Mouse (Mus musculus) lung, embryonic 16.5 days (tissue): ENCODE measurements around the gene Rabggtb. TPM values are rescaled to one million over a fixed set of nuclear protein-coding genes. Genes with fewer than 3 reads are reported as not detected.

Experiments used
- ATAC-seq: fragments of 200-750 bp; cut with Nextera tagmentation; 2 replicates; pipeline ENCODE4 v1.8.0; 2017; ENCODE audit warnings: low read depth, mild to moderate bottlenecking, moderate library complexity
- H3K27ac ChIP-seq: fragments of 300-500 bp; sonication (generic); 2 replicates; pipeline ENCODE4 v1.5.1; 2014; ENCODE audit warnings: mild to moderate bottlenecking, control low read depth, low read length
- H3K27me3 ChIP-seq: fragments of 300-500 bp; sonication (generic); 2 replicates; pipeline ENCODE4 v1.6.1; 2014; ENCODE audit warnings: low read depth, low read length, mixed read lengths; ENCODE audit not compliant: control insufficient read depth, insufficient read depth
- H3K36me3 ChIP-seq: fragments of 300-500 bp; sonication (generic); 2 replicates; pipeline ENCODE4 v1.6.1; 2014; ENCODE audit warnings: low read length; ENCODE audit not compliant: control insufficient read depth, insufficient read depth
- H3K4me1 ChIP-seq: fragments of 300-500 bp; sonication (generic); replicated peaks from 2 replicates; pipeline ENCODE4 v1.6.1; 2014; ENCODE audit warnings: low read length, mixed read lengths; ENCODE audit not compliant: control insufficient read depth, insufficient read depth
- H3K4me2 ChIP-seq: fragments of 300-500 bp; sonication (generic); 2 replicates; pipeline ENCODE4 v1.6.1; 2014; ENCODE audit warnings: low read depth, low read length, control low read depth
- H3K4me3 ChIP-seq: fragments of 300-500 bp; sonication (generic); 2 replicates; pipeline ENCODE4 v1.5.1; 2014; ENCODE audit warnings: mild to moderate bottlenecking, low read length, control low read depth
- H3K9ac ChIP-seq: fragments of 300-500 bp; sonication (generic); 2 replicates; pipeline ENCODE4 v1.6.1; 2014; ENCODE audit warnings: low read length, control low read depth
- H3K9me3 ChIP-seq: fragments of 300-500 bp; sonication (generic); 2 replicates; pipeline ENCODE4 v1.6.1; 2016; ENCODE audit warnings: low read length; ENCODE audit not compliant: control insufficient read depth
- WGBS: fragments of 180-500 bp; shearing (Covaris S2); extraction: QIAGEN DNeasy Blood & Tissue Kit; methylation state at CpG from one replicate; pipeline ENCODE4 v1.1.7; 2014; 5-methylcytosine and 5-hydroxymethylcytosine counted together
- polyA plus RNA-seq: library from polyadenylated mRNA; unstranded; fragments of >200 nt; fragmentation: Nextera tagmentation; extraction: Ambion mirVana; gene quantifications from 2 replicates; pipeline ENCODE4 v1.2.1, GENCODE M21; 2015

Gene Rabggtb
- polyA plus RNA-seq, 1 experiment from 2014 or later, result 46.4 TPM

- no peak overlapping the region for H3K4me2 ChIP-seq
- no peak overlapping the region for H3K4me3 ChIP-seq
- no peak overlapping the region for H3K9ac ChIP-seq
- ATAC-seq, result no peak
- WGBS, result 86% methylated on average over 11 of the region's 11 CpGs
- H3K9me3 ChIP-seq, result no peaks in the 10 kb centered on the region
- peaks cover 22% of the 10 kb centered on the region for H3K36me3 ChIP-seq
- H3K4me1 ChIP-seq, result no peaks in the 10 kb centered on the region
- H3K27me3 ChIP-seq, result no peaks in the 10 kb centered on the region
- no peak overlapping the region for H3K27ac ChIP-seq
These were observed 16.7 kb upstream of the Rabggtb start for GRCm38 (mm10) chr3:153929526-153929925.

GRCm38 (mm10) chr3:153926333-153926732 is 13.5 kb upstream of the Rabggtb start:
- no peaks in the 10 kb centered on the region for H3K9me3 ChIP-seq
- no peak overlapping the region for H3K27ac ChIP-seq
- H3K4me1 ChIP-seq, result no peaks in the 10 kb centered on the region
- H3K4me2 ChIP-seq, result no peak overlapping the region
- H3K9ac ChIP-seq, result no peak overlapping the region
- 89% methylated on average over 7 of the region's 7 CpGs for WGBS
- no peak overlapping the region for H3K4me3 ChIP-seq
- ATAC-seq, result no peak
- H3K27me3 ChIP-seq, result no peaks in the 10 kb centered on the region
- H3K36me3 ChIP-seq, result peaks cover 26% of the 10 kb centered on the region

GRCm38 (mm10) chr3:153921147-153921910 is 8.5 kb upstream of the Rabggtb start:
- no peak overlapping the region for H3K9ac ChIP-seq
- H3K27me3 ChIP-seq, result no peaks in the 10 kb centered on the region
- no peaks in the 10 kb centered on the region for H3K9me3 ChIP-seq
- WGBS, result 83% methylated on average over 10 of the region's 10 CpGs
- no peaks in the 10 kb centered on the region for H3K4me1 ChIP-seq
- H3K4me3 ChIP-seq, result no peak overlapping the region
- peaks cover 17% of the 10 kb centered on the region for H3K36me3 ChIP-seq
- no peak overlapping the region for H3K4me2 ChIP-seq
- H3K27ac ChIP-seq, result no peak overlapping the region
- ATAC-seq, result no peak

DNA sequence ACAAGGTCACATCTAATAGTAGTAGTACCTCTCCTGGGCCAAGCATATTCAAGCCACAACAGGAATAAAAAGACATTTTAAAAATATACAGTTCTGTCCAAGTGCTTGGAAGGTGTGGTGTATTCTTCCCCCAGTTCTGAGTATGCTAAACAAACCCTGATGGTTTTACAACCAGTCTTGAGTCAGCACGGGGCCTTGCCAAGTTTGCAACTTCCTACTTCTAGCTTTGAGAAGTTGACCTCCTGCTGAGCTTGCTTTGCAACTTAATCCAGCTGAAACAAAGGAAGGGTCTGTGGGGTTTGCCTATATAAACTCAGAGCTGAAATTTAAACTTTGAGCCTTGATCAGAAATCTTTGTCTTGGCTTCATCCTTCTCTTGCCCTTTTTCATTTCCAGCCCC is 4.4 kb upstream of the Rabggtb start:
- H3K9ac ChIP-seq, result no peak overlapping the region
- no peaks in the 10 kb centered on the region for H3K9me3 ChIP-seq
- H3K4me2 ChIP-seq, result no peak overlapping the region
- ATAC-seq, result no peak
- peaks cover 2% of the 10 kb centered on the region for H3K4me1 ChIP-seq
- H3K4me3 ChIP-seq, result no peak overlapping the region
- peaks cover 8% of the 10 kb centered on the region; the same call in 1 of the 2 replicates for H3K36me3 ChIP-seq
- H3K27ac ChIP-seq, result no peak overlapping the region
- 23% methylated on average over 1 of the region's 1 CpGs for WGBS
- no peaks in the 10 kb centered on the region for H3K27me3 ChIP-seq

DNA sequence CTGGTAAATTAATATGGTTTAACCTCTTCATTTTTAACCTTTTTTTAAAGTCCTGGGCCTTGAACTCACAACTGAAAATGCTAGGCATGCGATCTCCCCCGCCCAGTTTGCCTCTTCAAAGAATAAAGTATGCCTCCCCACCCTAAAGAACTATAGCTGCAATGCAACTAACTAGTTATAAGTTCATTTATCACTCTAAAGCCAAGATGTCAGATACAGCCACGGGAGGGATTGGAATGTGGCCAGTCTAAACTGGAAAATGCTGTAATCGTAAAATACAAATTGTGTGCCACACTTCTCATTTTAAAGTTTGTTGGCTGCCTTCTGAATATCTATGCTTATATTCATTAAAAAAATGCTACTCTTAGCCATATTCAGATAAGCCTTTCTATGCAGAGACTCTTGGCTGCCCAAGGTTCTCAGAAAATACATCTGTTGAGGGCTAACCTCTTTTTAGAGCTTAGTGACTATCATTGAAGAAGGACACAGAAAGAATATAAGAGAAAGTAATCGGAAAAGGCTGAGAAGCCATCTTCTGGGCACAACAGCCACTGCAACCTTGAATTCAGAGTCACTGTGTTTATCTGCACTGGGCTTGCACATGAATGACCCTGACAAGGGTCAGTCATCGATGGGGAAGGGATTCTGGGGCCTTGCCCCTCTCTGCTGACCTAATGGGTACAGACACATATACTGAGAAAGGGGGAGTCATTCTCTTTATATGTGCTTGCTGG is 868 bp upstream of the Rabggtb start:
- Histone ChIP-seq H3K4me2 (peak overlapping the region; percentile 80), H3K9me3 (no peaks in the 10 kb centered on the region), H3K27me3 (no peaks in the 10 kb centered on the region), H3K4me1 (peaks cover 24% of the 10 kb centered on the region), H3K4me3 (peak overlapping the region; percentile 89), H3K27ac (peak overlapping the region; percentile 90; the same call in 1 of the 2 replicates), H3K36me3 (peaks cover 24% of the 10 kb centered on the region), H3K9ac (peak overlapping the region; percentile 98)
- 29% methylated on average over 6 of the region's 6 CpGs for WGBS
- no peak for ATAC-seq

DNA sequence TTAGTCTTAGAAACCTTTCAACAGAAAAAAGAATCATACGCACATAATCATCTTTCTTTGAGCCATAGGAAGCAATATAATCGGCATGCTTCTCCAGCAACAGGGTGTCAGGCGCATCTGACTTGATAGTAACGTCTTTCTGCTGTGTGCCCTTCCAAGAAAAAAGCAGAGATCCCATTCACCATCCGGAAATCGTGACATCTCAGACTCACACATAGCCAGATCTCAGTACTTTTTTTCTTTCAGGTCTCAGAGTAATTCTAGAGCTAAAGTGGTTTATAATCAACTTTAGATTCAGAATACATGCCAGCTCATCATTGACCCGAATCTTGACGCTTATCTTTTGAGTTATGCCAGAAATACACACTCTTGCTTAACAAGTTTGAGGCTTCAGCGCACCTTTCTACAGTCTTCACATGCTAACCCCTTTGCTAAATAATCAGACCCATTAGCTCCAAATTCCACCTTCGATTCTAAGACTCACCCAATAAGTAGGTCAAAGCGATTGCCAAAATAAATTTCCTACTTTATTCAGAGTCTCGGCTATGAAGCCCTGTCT is 848 bp downstream of the Rabggtb start:
- Histone ChIP-seq H3K27ac (peak overlapping the region; percentile 82), H3K9me3 (no peaks in the 10 kb centered on the region), H3K4me2 (peak overlapping the region; percentile 85), H3K9ac (peak overlapping the region; percentile 98), H3K4me3 (peak overlapping the region; percentile 89), H3K4me1 (peaks cover 24% of the 10 kb centered on the region), H3K27me3 (no peaks in the 10 kb centered on the region), H3K36me3 (peaks cover 36% of the 10 kb centered on the region)
- under 1% methylated on average over 12 of the region's 12 CpGs for WGBS
- no peak for ATAC-seq

GRCm38 (mm10) chr3:153911197-153911881 is 1.5 kb downstream of the Rabggtb start:
- 0 out of 2 replicates have a peak overlapping the region, but pooled peaks have one; percentile 7 for H3K27ac ChIP-seq
- H3K9me3 ChIP-seq, result no peaks in the 10 kb centered on the region
- peaks cover 41% of the 10 kb centered on the region for H3K36me3 ChIP-seq

DNA sequence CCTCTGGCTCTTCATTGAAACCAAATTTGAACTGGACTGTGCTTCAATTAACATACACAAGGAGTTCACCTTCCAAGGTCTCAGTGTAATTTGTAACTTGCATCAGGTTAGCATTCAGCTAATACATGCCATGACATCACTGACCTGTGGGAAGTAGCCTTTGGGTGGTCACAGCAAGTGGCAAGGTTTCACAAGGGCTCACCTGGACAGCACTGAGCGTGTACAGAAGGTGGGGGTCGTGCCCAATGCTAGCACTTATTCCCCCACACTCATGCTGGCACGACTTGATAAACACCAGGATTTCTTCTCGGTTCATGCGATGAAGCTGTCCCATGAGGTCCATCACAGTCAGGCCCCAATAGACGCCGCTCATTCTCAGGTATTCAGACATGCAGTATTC is 2.3 kb downstream of the Rabggtb start:
- H3K9me3 ChIP-seq, result no peaks in the 10 kb centered on the region
- peaks cover 24% of the 10 kb centered on the region for H3K4me1 ChIP-seq
- peak overlapping the region; percentile 98; the same call in 1 of the 2 replicates for H3K9ac ChIP-seq
- ATAC-seq, result no peak
- 49% methylated on average over 7 of the region's 7 CpGs for WGBS
- peaks cover 49% of the 10 kb centered on the region for H3K36me3 ChIP-seq
- H3K4me2 ChIP-seq, result peak overlapping the region; percentile 85
- no peaks in the 10 kb centered on the region for H3K27me3 ChIP-seq
- peak overlapping the region; percentile 89 for H3K4me3 ChIP-seq
- H3K27ac ChIP-seq, result no peak overlapping the region

More at GRCm38 (mm10) chr3:153911197-153911881, 1.5 kb downstream of the Rabggtb start:
- Histone ChIP-seq H3K4me1 (peaks cover 24% of the 10 kb centered on the region), H3K4me3 (peak overlapping the region; percentile 89), H3K4me2 (peak overlapping the region; percentile 85), H3K9ac (peak overlapping the region; percentile 98), H3K27me3 (no peaks in the 10 kb centered on the region)
- WGBS, result 26% methylated on average over 8 of the region's 8 CpGs
- no peak for ATAC-seq
